16 mouse cellular contexts compared by ENCODE assay signal in the genomic region with DNA sequence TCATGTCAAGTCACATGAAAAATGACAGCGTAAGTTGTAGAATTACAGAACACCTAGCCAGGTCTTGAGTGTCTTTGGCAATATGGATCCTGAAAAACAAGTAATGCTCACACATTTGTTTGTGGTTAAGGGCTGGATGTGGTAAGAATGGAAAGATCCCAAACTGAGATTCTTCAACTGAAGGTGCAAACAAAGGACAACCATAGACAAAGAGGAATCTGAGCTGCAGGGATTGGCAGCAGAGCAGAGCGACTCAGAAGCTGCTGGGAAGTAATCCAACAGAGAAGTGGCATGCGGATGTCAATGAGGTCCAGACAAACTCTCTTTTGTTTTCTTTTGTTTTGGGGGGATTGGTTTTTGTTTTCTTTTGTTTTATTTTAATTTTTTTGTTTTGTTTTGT.
"Had no signal": no experiment of that assay in that cellular context is flagged by ENCODE, and none has a peak within 500 bp of the region (broad histone marks: within the 10 kb centered on the region; RNA-seq: fewer than 3 reads in every experiment).

No protein-coding gene starts in this region.

- H3K36me3 ChIP-seq: limb, embryonic 12.5 days had no signal

- H3K27ac ChIP-seq: kidney, embryonic 15.5 days; limb, embryonic 12.5 days; limb, embryonic 15.5 days; liver, embryonic 14.5 days; macrophage; midbrain, embryonic 12.5 days had no signal

- ATAC-seq: liver, postnatal 0 days; lung, postnatal 0 days had no signal

- H3K9ac ChIP-seq: kidney, embryonic 15.5 days; limb, embryonic 12.5 days; limb, embryonic 15.5 days; liver, embryonic 14.5 days; liver, postnatal 0 days; lung, embryonic 14.5 days; midbrain, embryonic 12.5 days had no signal

- DNase-seq: kidney, postnatal 10 days; kidney, postnatal 36 days; layer of hippocampus, postnatal 36 days; left cerebral cortex, postnatal 4 days; liver, postnatal 0 days; lung, embryonic 14.5 days; thymus, adult 2 months; thymus, postnatal 25 days had no signal

- H3K4me2 ChIP-seq: kidney, embryonic 15.5 days; limb, embryonic 12.5 days; limb, embryonic 15.5 days; liver, embryonic 11.5 days; lung, embryonic 14.5 days; midbrain, embryonic 12.5 days had no signal

- H3K9me3 ChIP-seq: kidney, embryonic 15.5 days; limb, embryonic 12.5 days; limb, embryonic 15.5 days; midbrain, embryonic 12.5 days had no signal

- H3K4me1 ChIP-seq: kidney, embryonic 15.5 days; limb, embryonic 12.5 days; limb, embryonic 15.5 days had no signal

- H3K27me3 ChIP-seq: kidney, embryonic 15.5 days; limb, embryonic 12.5 days; limb, embryonic 15.5 days; midbrain, embryonic 12.5 days had no signal

- H3K4me3 ChIP-seq: kidney, embryonic 15.5 days; limb, embryonic 12.5 days; limb, embryonic 15.5 days; midbrain, embryonic 12.5 days had no signal
